Mouse (Mus musculus) frontal cortex, adult 2 months (tissue): ENCODE data around the gene Rpl29. TPM values are rescaled to one million over a fixed set of nuclear protein-coding genes. Genes with fewer than 3 reads are reported as not detected.

Source experiments
- DNase-seq, 2 experiments: peaks; one replicate each; pipeline ENCODE4 v3.0.0; 2022; ENCODE audit warnings: low spot score in 1 of 2; ENCODE audit errors: extremely low spot score in 1 of 2
- polyA plus RNA-seq: library from polyadenylated mRNA; depleted of rRNA; stranded (reverse); fragments of >200 nt; gene quantifications from 2 replicates; pipeline ENCODE4 v1.2.3, GENCODE M21; 2012

The Rpl29 gene
- polyA plus RNA-seq, 1 experiment: 727 TPM

GRCm38 (mm10) chr9:106454071-106454761 is 25.0 kb downstream of the Rpl29 start:
- DNase-seq: no peak

GRCm38 (mm10) chr9:106454888-106455681 is 25.8 kb downstream of the Rpl29 start:
- DNase-seq: peak in 1 of 2 experiments; percentile 61

GRCm38 (mm10) chr9:106456325-106457162 is 27.3 kb downstream of the Rpl29 start:
- no peak for DNase-seq

GRCm38 (mm10) chr9:106457163-106457559 is 27.9 kb downstream of the Rpl29 start:
- DNase-seq: no peak

GRCm38 (mm10) chr9:106457920-106458319 is 28.7 kb downstream of the Rpl29 start:
- no peak for DNase-seq

- no peak for DNase-seq
Observed at GRCm38 (mm10) chr9:106459946-106460345, 30.7 kb downstream of the Rpl29 start.

- no peak for DNase-seq
Observed at GRCm38 (mm10) chr9:106460401-106461025, 31.3 kb downstream of the Rpl29 start.

GRCm38 (mm10) chr9:106461026-106461415 is 31.8 kb downstream of the Rpl29 start:
- DNase-seq: no peak

GRCm38 (mm10) chr9:106461641-106462429 is 32.6 kb downstream of the Rpl29 start:
- no peak for DNase-seq

GRCm38 (mm10) chr9:106462430-106462800 is 33.2 kb downstream of the Rpl29 start:
- no peak for DNase-seq

GRCm38 (mm10) chr9:106463122-106464063 is 34.1 kb downstream of the Rpl29 start:
- DNase-seq: no peak

- DNase-seq: peak in 1 of 2 experiments; percentile 66
Observed at GRCm38 (mm10) chr9:106464751-106465541, 35.7 kb downstream of the Rpl29 start.

- peak in 1 of 2 experiments; percentile 73 for DNase-seq
Observed at GRCm38 (mm10) chr9:106465571-106466200, 36.4 kb downstream of the Rpl29 start, which contains the start of gene Gpr62. Gene Gpr62 (minus strand): TSS chr9:106465938.

GRCm38 (mm10) chr9:106466721-106467120 is 37.5 kb downstream of the Rpl29 start:
- DNase-seq: no peak

GRCm38 (mm10) chr9:106467746-106468145 is 38.5 kb downstream of the Rpl29 start:
- no peak for DNase-seq

- no peak for DNase-seq
Observed at GRCm38 (mm10) chr9:106469317-106469716, 40.1 kb downstream of the Rpl29 start.

- no peak for DNase-seq
Observed at GRCm38 (mm10) chr9:106469776-106470175, 40.5 kb downstream of the Rpl29 start.
